Mouse (Mus musculus) midbrain, embryonic 12.5 days (tissue): ENCODE data around the gene Capzb. TPM values are rescaled to one million over a fixed set of nuclear protein-coding genes. Genes with fewer than 3 reads are reported as not detected.

Source experiments
- ATAC-seq: fragments of 200-750 bp; cut with Nextera tagmentation; 2 replicates; pipeline ENCODE4 v1.8.0; 2017; ENCODE audit warnings: low read depth, moderate TSS enrichment, moderate library complexity; ENCODE audit not compliant: low FRiP score
- H3K27ac ChIP-seq: fragments of 300-500 bp; sonication (generic); replicated peaks from 2 replicates; pipeline ENCODE4 v1.5.1; 2016; ENCODE audit warnings: mild to moderate bottlenecking
- H3K27me3 ChIP-seq: fragments of 300-500 bp; sonication (generic); 2 replicates; pipeline ENCODE4 v1.6.1; 2016; ENCODE audit warnings: mild to moderate bottlenecking
- H3K36me3 ChIP-seq: fragments of 300-500 bp; sonication (generic); 2 replicates; pipeline ENCODE4 v1.6.1; 2016
- H3K4me1 ChIP-seq: fragments of 300-500 bp; sonication (generic); 2 replicates; pipeline ENCODE4 v1.6.1; 2016
- H3K4me2 ChIP-seq: fragments of 300-500 bp; sonication (generic); replicated peaks from 2 replicates; pipeline ENCODE4 v1.6.1; 2016; ENCODE audit warnings: mild to moderate bottlenecking, moderate library complexity
- H3K4me3 ChIP-seq: fragments of 300-500 bp; sonication (generic); 2 replicates; pipeline ENCODE4 v1.5.1; 2016; ENCODE audit warnings: mild to moderate bottlenecking
- H3K9ac ChIP-seq: fragments of 300-500 bp; sonication (generic); replicated peaks from 2 replicates; pipeline ENCODE4 v1.6.1; 2016; ENCODE audit warnings: mild to moderate bottlenecking, moderate library complexity
- H3K9me3 ChIP-seq: fragments of 300-500 bp; sonication (generic); 2 replicates; pipeline ENCODE4 v1.6.1; 2016; ENCODE audit warnings: mild to moderate bottlenecking
- WGBS: fragments of 180-500 bp; shearing (Covaris S2); methylation state at CpG from one replicate; pipeline ENCODE4 v1.1.7; 2016; 5-methylcytosine and 5-hydroxymethylcytosine counted together
- polyA plus RNA-seq: library from polyadenylated mRNA; unstranded; fragments of >200 nt; fragmentation: Nextera tagmentation; extraction: Ambion mirVana; gene quantifications from 2 replicates; pipeline ENCODE4 v1.2.1, GENCODE M21; 2016

Gene Capzb
- polyA plus RNA-seq, 1 experiment from 2014 or later, result 337 TPM

- ATAC-seq, result no peak
- Histone ChIP-seq H3K9ac (no peak overlapping the region), H3K27me3 (no peaks in the 10 kb centered on the region), H3K4me1 (0 out of 2 replicates have a peak, but pooled peaks cover 2% of the 10 kb centered on the region), H3K27ac (no peak overlapping the region), H3K4me2 (no peak overlapping the region), H3K36me3 (peaks cover 15% of the 10 kb centered on the region), H3K4me3 (no peak overlapping the region), H3K9me3 (no peaks in the 10 kb centered on the region)
- WGBS, result 88% methylated on average over 3 of the region's 3 CpGs
These were observed 8.2 kb downstream of the Capzb start for GRCm38 (mm10) chr4:139200946-139201345.

GRCm38 (mm10) chr4:139202556-139202955 is 9.9 kb downstream of the Capzb start:
- Histone ChIP-seq H3K9me3 (no peaks in the 10 kb centered on the region), H3K9ac (no peak overlapping the region), H3K4me2 (no peak overlapping the region), H3K27me3 (no peaks in the 10 kb centered on the region), H3K36me3 (peaks cover 15% of the 10 kb centered on the region), H3K4me1 (0 out of 2 replicates have a peak, but pooled peaks cover 2% of the 10 kb centered on the region), H3K27ac (no peak overlapping the region), H3K4me3 (no peak overlapping the region)
- ATAC-seq, result no peak
- WGBS, result 73% methylated on average over 7 of the region's 7 CpGs

- H3K27ac ChIP-seq, result no peak overlapping the region
- no peak overlapping the region for H3K9ac ChIP-seq
- H3K4me3 ChIP-seq, result no peak overlapping the region
- no peaks in the 10 kb centered on the region for H3K27me3 ChIP-seq
- H3K4me2 ChIP-seq, result no peak overlapping the region
- H3K4me1 ChIP-seq, result peaks cover 2% of the 10 kb centered on the region; the same call in 1 of the 2 replicates
- no peaks in the 10 kb centered on the region for H3K9me3 ChIP-seq
- peaks cover 15% of the 10 kb centered on the region for H3K36me3 ChIP-seq
- WGBS, result 84% methylated on average over 2 of the region's 2 CpGs
- no peak for ATAC-seq
These were observed 10.7 kb downstream of the Capzb start for GRCm38 (mm10) chr4:139203381-139203780.

- no peaks in the 10 kb centered on the region for H3K27me3 ChIP-seq
- 65% methylated on average over 5 of the region's 5 CpGs for WGBS
- no peak for ATAC-seq
These were observed 13.1 kb downstream of the Capzb start for GRCm38 (mm10) chr4:139205842-139206241.

GRCm38 (mm10) chr4:139206353-139207045 is 13.8 kb downstream of the Capzb start:
- H3K4me3 ChIP-seq, result no peak overlapping the region
- H3K4me1 ChIP-seq, result peaks cover 7% of the 10 kb centered on the region; the same call in 1 of the 2 replicates
- no peaks in the 10 kb centered on the region for H3K36me3 ChIP-seq
- H3K27me3 ChIP-seq, result no peaks in the 10 kb centered on the region
- H3K9me3 ChIP-seq, result no peaks in the 10 kb centered on the region
- 89% methylated on average over 8 of the region's 8 CpGs for WGBS
- H3K9ac ChIP-seq, result no peak overlapping the region
- no peak overlapping the region for H3K4me2 ChIP-seq
- no peak for ATAC-seq
- no peak overlapping the region for H3K27ac ChIP-seq

More at GRCm38 (mm10) chr4:139205842-139206241, 13.1 kb downstream of the Capzb start:
- Histone ChIP-seq H3K27ac (no peak overlapping the region), H3K36me3 (0 out of 2 replicates have a peak, but pooled peaks cover under 1% of the 10 kb centered on the region), H3K4me1 (peaks cover 2% of the 10 kb centered on the region; the same call in 1 of the 2 replicates), H3K9ac (no peak overlapping the region), H3K4me3 (no peak overlapping the region), H3K9me3 (no peaks in the 10 kb centered on the region), H3K4me2 (no peak overlapping the region)

- no peak for ATAC-seq
- no peak overlapping the region for H3K4me3 ChIP-seq
- no peak overlapping the region for H3K4me2 ChIP-seq
- H3K9me3 ChIP-seq, result no peaks in the 10 kb centered on the region
- H3K4me1 ChIP-seq, result peaks cover 11% of the 10 kb centered on the region; the same call in 1 of the 2 replicates
- H3K9ac ChIP-seq, result no peak overlapping the region
- H3K36me3 ChIP-seq, result peaks cover 7% of the 10 kb centered on the region; the same call in 1 of the 2 replicates
- H3K27ac ChIP-seq, result peak overlapping the region; percentile 39; the same call in 1 of the 2 replicates
- 80% methylated on average over 9 of the region's 9 CpGs for WGBS
- no peaks in the 10 kb centered on the region for H3K27me3 ChIP-seq
These were observed 15.8 kb downstream of the Capzb start for GRCm38 (mm10) chr4:139208236-139209129.

- WGBS, result 79% methylated on average over 4 of the region's 5 CpGs
- peaks cover 11% of the 10 kb centered on the region; the same call in 1 of the 2 replicates for H3K4me1 ChIP-seq
These were observed 16.6 kb downstream of the Capzb start for GRCm38 (mm10) chr4:139209130-139209840.

GRCm38 (mm10) chr4:139211975-139212831 is 19.5 kb downstream of the Capzb start:
- H3K36me3 ChIP-seq, result peaks cover 11% of the 10 kb centered on the region
- H3K4me1 ChIP-seq, result peaks cover 11% of the 10 kb centered on the region; the same call in 1 of the 2 replicates
- no peak overlapping the region for H3K9ac ChIP-seq
- H3K27ac ChIP-seq, result no peak overlapping the region
- no peak overlapping the region for H3K4me2 ChIP-seq
- no peaks in the 10 kb centered on the region for H3K9me3 ChIP-seq
- no peaks in the 10 kb centered on the region for H3K27me3 ChIP-seq
- no peak overlapping the region for H3K4me3 ChIP-seq
- 68% methylated on average over 17 of the region's 17 CpGs for WGBS
- ATAC-seq, result no peak

More at GRCm38 (mm10) chr4:139209130-139209840, 16.6 kb downstream of the Capzb start:
- H3K9me3 ChIP-seq, result no peaks in the 10 kb centered on the region
- ATAC-seq, result no peak
- H3K27ac ChIP-seq, result no peak overlapping the region
- no peak overlapping the region for H3K9ac ChIP-seq
- H3K27me3 ChIP-seq, result no peaks in the 10 kb centered on the region
- H3K4me3 ChIP-seq, result no peak overlapping the region
- H3K36me3 ChIP-seq, result peaks cover 7% of the 10 kb centered on the region; the same call in 1 of the 2 replicates
- H3K4me2 ChIP-seq, result no peak overlapping the region

GRCm38 (mm10) chr4:139213086-139213485 is 20.4 kb downstream of the Capzb start:
- no peaks in the 10 kb centered on the region for H3K27me3 ChIP-seq
- H3K36me3 ChIP-seq, result peaks cover 13% of the 10 kb centered on the region
- no peak overlapping the region for H3K27ac ChIP-seq
- H3K4me2 ChIP-seq, result no peak overlapping the region
- no peak overlapping the region for H3K9ac ChIP-seq
- H3K4me3 ChIP-seq, result no peak overlapping the region
- no peak for ATAC-seq
- no peaks in the 10 kb centered on the region for H3K9me3 ChIP-seq
- WGBS, result 82% methylated on average over 10 of the region's 10 CpGs
- peaks cover 11% of the 10 kb centered on the region; the same call in 1 of the 2 replicates for H3K4me1 ChIP-seq

- no peaks in the 10 kb centered on the region for H3K27me3 ChIP-seq
- H3K4me1 ChIP-seq, result peaks cover 11% of the 10 kb centered on the region; the same call in 1 of the 2 replicates
- no peak for ATAC-seq
- WGBS, result 76% methylated on average over 11 of the region's 11 CpGs
- peaks cover 13% of the 10 kb centered on the region for H3K36me3 ChIP-seq
- no peak overlapping the region for H3K27ac ChIP-seq
- no peaks in the 10 kb centered on the region for H3K9me3 ChIP-seq
- H3K4me3 ChIP-seq, result no peak overlapping the region
- H3K9ac ChIP-seq, result no peak overlapping the region
- no peak overlapping the region for H3K4me2 ChIP-seq
These were observed 21.3 kb downstream of the Capzb start for GRCm38 (mm10) chr4:139213935-139214371.

- ATAC-seq, result no peak
- H3K36me3 ChIP-seq, result peaks cover 13% of the 10 kb centered on the region
- WGBS, result 82% methylated on average over 9 of the region's 9 CpGs
- H3K4me3 ChIP-seq, result no peak overlapping the region
- no peaks in the 10 kb centered on the region for H3K27me3 ChIP-seq
- peaks cover 10% of the 10 kb centered on the region; the same call in 1 of the 2 replicates for H3K4me1 ChIP-seq
- H3K9ac ChIP-seq, result no peak overlapping the region
- no peaks in the 10 kb centered on the region for H3K9me3 ChIP-seq
- H3K4me2 ChIP-seq, result no peak overlapping the region
- H3K27ac ChIP-seq, result no peak overlapping the region
These were observed 23.9 kb downstream of the Capzb start for GRCm38 (mm10) chr4:139216566-139216965.
